Mouse (Mus musculus) stomach, embryonic 15.5 days (tissue): ENCODE measurements around the gene Plk3. TPM values are rescaled to one million over a fixed set of nuclear protein-coding genes. Genes with fewer than 3 reads are reported as not detected.

ENCODE experiments used
- ATAC-seq: fragments of 200-750 bp; cut with Nextera tagmentation; 2 replicates; pipeline ENCODE4 v1.8.0; 2017; ENCODE audit warnings: low read depth, moderate number of reproducible peaks, moderate TSS enrichment; ENCODE audit not compliant: insufficient read depth, low FRiP score
- H3K27ac ChIP-seq: fragments of 300-500 bp; sonication (generic); 2 replicates; pipeline ENCODE4 v1.5.1; 2015; ENCODE audit warnings: mild to moderate bottlenecking, inconsistent platforms
- H3K27me3 ChIP-seq: fragments of 300-500 bp; sonication (generic); replicated peaks from 2 replicates; pipeline ENCODE4 v1.6.1; 2015; ENCODE audit warnings: inconsistent platforms
- H3K36me3 ChIP-seq: fragments of 300-500 bp; sonication (generic); 2 replicates; pipeline ENCODE4 v1.6.1; 2015; ENCODE audit warnings: inconsistent platforms
- H3K4me1 ChIP-seq: fragments of 300-500 bp; sonication (generic); 2 replicates; pipeline ENCODE4 v1.6.1; 2015; ENCODE audit warnings: inconsistent platforms
- H3K4me2 ChIP-seq: fragments of 300-500 bp; sonication (generic); 2 replicates; pipeline ENCODE4 v1.6.1; 2015; ENCODE audit warnings: mild to moderate bottlenecking, inconsistent platforms
- H3K4me3 ChIP-seq: fragments of 300-500 bp; sonication (generic); replicated peaks from 2 replicates; pipeline ENCODE4 v1.5.1; 2015; ENCODE audit warnings: inconsistent platforms
- H3K9ac ChIP-seq: fragments of 300-500 bp; sonication (generic); 2 replicates; pipeline ENCODE4 v1.6.1; 2015; ENCODE audit warnings: inconsistent platforms
- H3K9me3 ChIP-seq: fragments of 300-500 bp; sonication (generic); 2 replicates; pipeline ENCODE4 v1.6.1; 2016; ENCODE audit warnings: inconsistent platforms
- WGBS: fragments of 180-500 bp; shearing (Covaris S2); methylation state at CpG from one replicate; pipeline ENCODE4 v1.1.7; 2015; 5-methylcytosine and 5-hydroxymethylcytosine counted together
- polyA plus RNA-seq: library from polyadenylated mRNA; unstranded; fragments of >200 nt; fragmentation: Nextera tagmentation; extraction: Ambion mirVana; gene quantifications from 2 replicates; pipeline ENCODE4 v1.2.1, GENCODE M21; 2015

The Plk3 gene
- polyA plus RNA-seq, 1 experiment from 2014 or later: 4.7 TPM

- Histone ChIP-seq H3K9ac (no peak overlapping the region), H3K27me3 (no peaks in the 10 kb centered on the region), H3K4me2 (no peak overlapping the region), H3K36me3 (peaks cover 5% of the 10 kb centered on the region; the same call in 1 of the 2 replicates), H3K9me3 (no peaks in the 10 kb centered on the region), H3K4me3 (no peak overlapping the region), H3K27ac (no peak overlapping the region), H3K4me1 (no peaks in the 10 kb centered on the region)
- 86% methylated on average over 13 of the region's 13 CpGs for WGBS
- ATAC-seq: no peak
These were observed 23.5 kb downstream of the Plk3 start for GRCm38 (mm10) chr4:117110249-117110648.

- no peak overlapping the region for H3K4me3 ChIP-seq
- whole genome bisulfite sequencing: 93% methylated on average over 25 of the region's 25 CpGs
These were observed 24.4 kb downstream of the Plk3 start for GRCm38 (mm10) chr4:117109330-117109729.

DNA sequence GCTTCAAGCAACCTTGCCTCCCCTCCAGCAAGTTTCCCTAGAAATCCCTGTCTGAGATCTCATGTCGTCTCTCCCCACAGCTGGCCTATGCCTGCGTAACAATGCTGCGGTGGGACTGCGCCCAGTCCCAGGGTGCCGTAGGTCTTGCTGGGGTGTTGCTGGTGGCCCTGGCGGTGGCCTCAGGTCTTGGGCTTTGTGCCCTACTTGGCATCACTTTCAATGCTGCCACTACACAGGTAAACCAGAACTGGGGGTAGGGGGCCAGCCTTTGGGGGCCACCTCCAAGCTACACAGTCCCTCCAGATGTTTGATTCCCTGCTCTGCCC, 25.3 kb downstream of the Plk3 start:
- no peak for ATAC-seq
- Histone ChIP-seq H3K4me1 (no peaks in the 10 kb centered on the region), H3K4me3 (no peak overlapping the region), H3K9me3 (no peaks in the 10 kb centered on the region), H3K27ac (no peak overlapping the region), H3K36me3 (peaks cover 2% of the 10 kb centered on the region; the same call in 1 of the 2 replicates), H3K9ac (no peak overlapping the region), H3K27me3 (no peaks in the 10 kb centered on the region), H3K4me2 (no peak overlapping the region)
- 93% methylated on average over 6 of the region's 6 CpGs for WGBS

More at GRCm38 (mm10) chr4:117109330-117109729, 24.4 kb downstream of the Plk3 start:
- Histone ChIP-seq H3K27ac (no peak overlapping the region), H3K36me3 (peaks cover 2% of the 10 kb centered on the region; the same call in 1 of the 2 replicates), H3K9me3 (no peaks in the 10 kb centered on the region), H3K9ac (no peak overlapping the region), H3K4me1 (no peaks in the 10 kb centered on the region), H3K27me3 (no peaks in the 10 kb centered on the region), H3K4me2 (no peak overlapping the region)
- ATAC-seq: no peak

- Histone ChIP-seq H3K9ac (no peak overlapping the region), H3K9me3 (no peaks in the 10 kb centered on the region), H3K4me2 (no peak overlapping the region), H3K27me3 (no peaks in the 10 kb centered on the region), H3K4me1 (no peaks in the 10 kb centered on the region), H3K36me3 (peaks cover 2% of the 10 kb centered on the region; the same call in 1 of the 2 replicates), H3K27ac (no peak overlapping the region), H3K4me3 (no peak overlapping the region)
- no peak for ATAC-seq
- WGBS: 89% methylated on average over 18 of the region's 18 CpGs
These were observed 25.8 kb downstream of the Plk3 start for GRCm38 (mm10) chr4:117107813-117108523.

GRCm38 (mm10) chr4:117105127-117105526, 28.6 kb downstream of the Plk3 start:
- ATAC-seq: no peak
- Histone ChIP-seq H3K27ac (no peak overlapping the region), H3K36me3 (no peaks in the 10 kb centered on the region), H3K27me3 (no peaks in the 10 kb centered on the region), H3K9me3 (no peaks in the 10 kb centered on the region), H3K4me2 (no peak overlapping the region), H3K9ac (no peak overlapping the region), H3K4me1 (no peaks in the 10 kb centered on the region), H3K4me3 (no peak overlapping the region)
- 70% methylated on average over 10 of the region's 10 CpGs for WGBS

- Histone ChIP-seq H3K27ac (no peak overlapping the region), H3K36me3 (no peaks in the 10 kb centered on the region), H3K4me2 (no peak overlapping the region), H3K9me3 (no peaks in the 10 kb centered on the region), H3K27me3 (no peaks in the 10 kb centered on the region), H3K4me3 (no peak overlapping the region), H3K9ac (no peak overlapping the region), H3K4me1 (no peaks in the 10 kb centered on the region)
- ATAC-seq: no peak
- WGBS: 71% methylated on average over 10 of the region's 10 CpGs
These were observed 29.1 kb downstream of the Plk3 start for GRCm38 (mm10) chr4:117104672-117105071.

DNA sequence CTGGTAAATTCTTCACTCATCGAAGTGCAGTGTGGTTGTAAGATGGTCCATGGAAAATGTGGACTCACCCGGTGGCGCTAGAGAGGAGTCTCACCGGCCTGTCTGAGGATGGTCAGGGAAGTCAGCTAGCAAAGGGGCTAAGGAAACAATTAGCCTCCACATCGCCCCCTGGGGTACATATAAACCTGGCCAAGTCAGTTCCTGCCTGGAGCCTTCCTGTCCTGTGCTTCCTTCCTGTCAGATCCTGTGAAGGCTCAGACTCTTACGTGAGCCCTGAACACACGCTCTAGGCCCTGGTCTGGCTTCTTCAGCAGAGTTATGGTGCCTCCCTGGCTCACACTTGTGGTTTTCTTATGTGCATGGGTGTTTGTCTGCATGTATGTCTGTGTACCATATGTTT, 32.5 kb downstream of the Plk3 start:
- no peak overlapping the region for H3K27ac ChIP-seq
- 44% methylated on average over 7 of the region's 7 CpGs for WGBS
- no peaks in the 10 kb centered on the region for H3K9me3 ChIP-seq

DNA sequence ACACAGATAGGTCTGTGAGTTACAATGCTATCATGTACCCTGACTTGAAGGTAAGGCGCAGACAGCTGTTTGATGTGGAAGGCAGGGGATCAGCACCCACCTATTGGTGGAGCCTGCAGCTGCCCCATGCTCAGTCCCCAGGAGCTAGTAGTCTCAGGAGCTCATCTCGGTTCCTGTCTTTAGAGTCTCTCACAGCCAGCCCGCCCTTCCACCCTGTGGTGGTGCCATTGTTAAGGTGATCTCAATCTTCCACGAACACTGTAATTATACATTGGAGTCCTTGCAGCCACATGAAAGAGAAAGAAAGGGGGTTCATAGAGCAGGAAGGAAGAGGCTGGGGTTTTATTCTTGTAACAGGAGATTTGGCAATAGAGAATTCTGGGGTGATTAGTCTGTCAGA, 33.7 kb downstream of the Plk3 start:
- Histone ChIP-seq H3K9ac (no peak overlapping the region), H3K36me3 (no peaks in the 10 kb centered on the region), H3K4me3 (no peak overlapping the region), H3K4me2 (no peak overlapping the region), H3K9me3 (no peaks in the 10 kb centered on the region), H3K27ac (no peak overlapping the region), H3K4me1 (peaks cover 17% of the 10 kb centered on the region; the same call in 1 of the 2 replicates), H3K27me3 (no peaks in the 10 kb centered on the region)
- 82% methylated on average over 4 of the region's 4 CpGs for WGBS
- no peak for ATAC-seq

More for the DNA sequence above, 32.5 kb downstream of the Plk3 start:
- Histone ChIP-seq H3K27me3 (no peaks in the 10 kb centered on the region), H3K9ac (no peak overlapping the region), H3K4me3 (no peak overlapping the region), H3K4me1 (peaks cover 11% of the 10 kb centered on the region; the same call in 1 of the 2 replicates), H3K4me2 (no peak overlapping the region), H3K36me3 (no peaks in the 10 kb centered on the region)
- ATAC-seq: no peak

GRCm38 (mm10) chr4:117098764-117099036, 35.1 kb downstream of the Plk3 start:
- no peak overlapping the region for H3K9ac ChIP-seq
- H3K4me1 ChIP-seq: peaks cover 17% of the 10 kb centered on the region; the same call in 1 of the 2 replicates
- no peak for ATAC-seq
- H3K36me3 ChIP-seq: no peaks in the 10 kb centered on the region
- no peaks in the 10 kb centered on the region for H3K27me3 ChIP-seq
- H3K9me3 ChIP-seq: no peaks in the 10 kb centered on the region
- WGBS: 50% methylated on average over 2 of the region's 2 CpGs
- H3K4me3 ChIP-seq: no peak overlapping the region
- peak overlapping the region; percentile 49; the same call in 1 of the 2 replicates for H3K27ac ChIP-seq
- H3K4me2 ChIP-seq: peak overlapping the region; percentile 96

- Histone ChIP-seq H3K27me3 (no peaks in the 10 kb centered on the region), H3K9ac (no peak overlapping the region), H3K27ac (peak overlapping the region; percentile 49; the same call in 1 of the 2 replicates), H3K9me3 (no peaks in the 10 kb centered on the region), H3K36me3 (no peaks in the 10 kb centered on the region), H3K4me3 (peak overlapping the region; percentile 62; the same call in 1 of the 2 replicates), H3K4me2 (peak overlapping the region; percentile 96), H3K4me1 (peaks cover 17% of the 10 kb centered on the region; the same call in 1 of the 2 replicates)
- ATAC-seq: peak; percentile 51; the same call in 1 of the 2 replicates
- WGBS: 42% methylated on average over 8 of the region's 8 CpGs
These were observed 35.6 kb downstream of the Plk3 start for GRCm38 (mm10) chr4:117097969-117098763.

GRCm38 (mm10) chr4:117096666-117097065, 37.1 kb downstream of the Plk3 start:
- H3K4me2 ChIP-seq: peak overlapping the region; percentile 96
- H3K4me3 ChIP-seq: peak overlapping the region; percentile 62
- H3K9ac ChIP-seq: peak overlapping the region; percentile 36; the same call in 1 of the 2 replicates
- peak overlapping the region; percentile 74 for H3K27ac ChIP-seq
- no peaks in the 10 kb centered on the region for H3K9me3 ChIP-seq
- no peak for ATAC-seq
- H3K27me3 ChIP-seq: no peaks in the 10 kb centered on the region
- WGBS: 9% methylated on average over 5 of the region's 5 CpGs
- no peaks in the 10 kb centered on the region for H3K36me3 ChIP-seq
- peaks cover 17% of the 10 kb centered on the region; the same call in 1 of the 2 replicates for H3K4me1 ChIP-seq
